Mouse (Mus musculus) heart, adult 9 months (tissue): ENCODE measurements around the gene Gpr137.
"Not testable (repeated sequence)": the region's sequence is repeated elsewhere in the genome, so short reads cannot be mapped to it uniquely, and the experiment has no call there.

Source experiments
- DNase-seq, 2 experiments: peaks; one replicate each; pipeline ENCODE4 v3.0.0; 2022; ENCODE audit warnings: low spot score in 2 of 2

Gene Gpr137

DNA sequence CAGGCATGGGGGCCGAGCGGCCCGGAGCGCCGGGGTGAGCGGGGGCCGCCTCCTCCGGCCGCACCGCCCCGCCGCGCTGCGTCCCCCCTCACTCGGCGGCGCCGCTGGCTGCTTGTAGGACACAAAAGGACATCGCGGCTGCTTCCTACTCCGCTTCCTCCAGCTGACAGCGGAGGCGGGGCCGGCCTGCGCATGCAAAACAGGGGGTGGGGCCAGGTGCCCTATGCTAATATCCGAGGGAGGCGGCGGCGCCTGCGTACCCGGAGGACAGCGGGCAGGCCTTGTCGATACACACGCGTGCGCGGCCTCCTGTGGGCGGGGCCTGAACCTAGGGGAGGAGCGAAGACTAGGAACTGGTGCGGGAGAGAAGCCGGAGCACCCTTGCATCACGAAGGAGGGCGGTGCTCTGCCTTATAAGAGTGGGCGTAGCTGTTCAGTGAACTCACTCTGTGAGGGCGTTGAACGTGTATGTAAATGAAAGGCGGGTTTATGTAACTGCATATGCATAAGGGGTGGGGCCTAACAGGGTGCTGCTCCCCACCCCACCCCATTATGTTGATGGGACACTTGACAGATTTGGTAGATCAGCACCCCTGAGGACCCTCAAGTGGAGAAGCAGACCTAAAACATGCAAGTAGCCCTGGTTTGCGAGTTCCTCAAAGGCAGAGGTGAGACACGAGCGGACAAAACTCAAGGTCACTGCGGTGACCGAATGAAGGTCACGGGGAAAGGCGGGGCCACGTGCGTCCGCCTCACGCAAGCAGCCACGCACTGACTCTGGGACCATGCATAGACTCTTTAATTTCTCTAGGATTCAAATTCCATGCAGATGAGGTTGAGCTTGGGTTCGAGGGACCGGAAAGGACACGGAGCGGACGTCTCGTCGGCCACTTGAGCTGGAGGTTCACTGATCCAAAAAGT, 20.4 kb downstream of the Gpr137 start, which contains the start of gene Esrra:
Esrra (minus strand) TSS at position 167 of the 921 bp plus-strand sequence.
- DNase-seq, result peak; percentile 100

DNA sequence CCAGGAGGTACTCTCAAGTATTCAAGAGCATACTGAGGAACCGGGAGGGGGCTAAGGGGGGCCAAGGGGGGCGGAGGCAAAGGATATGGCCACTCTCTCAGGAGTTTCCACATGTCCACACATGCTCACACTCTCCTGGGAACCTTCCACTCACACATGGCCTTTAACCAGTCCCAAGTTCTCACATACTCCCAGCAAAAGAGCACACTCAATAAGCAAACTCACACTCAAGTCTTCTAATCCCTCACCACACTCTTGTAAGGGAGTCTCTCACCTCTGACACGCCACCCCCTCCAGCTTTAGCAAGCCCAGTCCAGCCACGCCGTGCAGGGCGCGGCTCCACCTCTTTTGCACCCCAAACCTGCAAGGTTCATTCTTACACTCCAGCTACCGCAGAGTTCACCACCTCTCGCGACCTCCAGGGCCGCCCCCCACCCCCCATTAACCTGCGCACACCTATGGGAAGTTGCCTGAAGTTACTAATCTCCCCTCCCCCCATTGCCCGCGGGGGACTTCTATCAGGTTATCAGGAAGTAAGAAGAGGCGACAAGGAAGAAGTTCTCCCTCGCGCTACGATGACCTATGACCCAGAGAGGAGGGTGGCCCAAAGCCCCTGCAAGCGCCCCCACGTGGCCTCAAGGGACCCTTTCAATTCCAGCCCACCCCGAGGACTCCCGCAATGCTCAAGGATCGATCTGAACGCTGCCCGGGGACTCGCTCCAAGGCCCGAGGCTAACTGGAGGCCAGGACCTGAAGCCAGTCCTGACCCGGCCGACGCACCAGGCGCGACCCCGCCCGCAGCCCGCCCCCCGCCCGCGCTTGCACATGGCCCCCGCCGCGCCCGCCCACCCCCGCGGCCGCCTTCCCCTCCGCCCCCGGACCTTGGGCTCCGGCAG, 21.3 kb downstream of the Gpr137 start:
- DNase-seq, result peak; percentile 54 to 67

DNA sequence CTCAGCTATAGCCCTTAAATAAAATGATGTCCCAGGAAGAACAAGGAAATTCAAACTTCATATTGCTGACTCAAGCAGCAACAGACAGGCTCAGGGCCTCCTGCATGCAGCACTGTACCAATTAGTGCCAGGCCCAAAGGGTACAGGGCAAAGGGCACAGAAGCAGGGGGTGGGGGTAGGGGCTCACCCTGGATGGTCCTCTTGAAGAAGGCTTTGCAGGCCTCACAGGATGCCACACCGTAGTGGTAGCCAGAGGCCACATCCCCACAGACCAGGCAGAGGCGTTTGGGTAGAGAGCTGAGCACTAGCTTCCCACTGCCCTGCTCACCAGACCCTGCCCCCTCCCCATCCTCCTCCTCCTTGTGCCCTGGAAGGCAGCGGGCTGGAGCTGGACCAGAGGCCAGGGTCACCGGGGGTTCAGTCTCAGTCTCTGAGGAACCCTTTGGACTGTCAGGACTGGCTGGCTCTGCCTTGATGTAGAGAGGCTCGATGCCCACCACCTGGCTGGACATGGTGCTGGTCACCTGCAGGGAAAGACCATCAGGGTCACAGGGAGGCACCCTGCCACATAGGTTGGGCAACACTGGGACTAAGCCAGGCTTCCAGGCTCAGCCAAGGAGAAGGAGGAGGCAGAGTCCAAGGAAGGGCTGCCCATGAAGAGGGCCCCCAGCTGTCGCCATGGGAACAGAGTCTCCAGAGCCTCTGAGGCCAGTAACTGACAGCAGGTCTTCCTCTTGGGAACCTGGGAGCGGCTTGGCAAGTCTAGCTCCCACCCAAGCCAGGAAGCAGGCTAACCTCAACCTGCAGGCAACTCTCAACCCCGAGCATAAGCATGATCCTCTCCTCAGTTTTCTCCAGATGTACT, 22.2 kb downstream of the Gpr137 start:
- peak in 1 of 2 experiments; percentile 60 for DNase-seq

DNA sequence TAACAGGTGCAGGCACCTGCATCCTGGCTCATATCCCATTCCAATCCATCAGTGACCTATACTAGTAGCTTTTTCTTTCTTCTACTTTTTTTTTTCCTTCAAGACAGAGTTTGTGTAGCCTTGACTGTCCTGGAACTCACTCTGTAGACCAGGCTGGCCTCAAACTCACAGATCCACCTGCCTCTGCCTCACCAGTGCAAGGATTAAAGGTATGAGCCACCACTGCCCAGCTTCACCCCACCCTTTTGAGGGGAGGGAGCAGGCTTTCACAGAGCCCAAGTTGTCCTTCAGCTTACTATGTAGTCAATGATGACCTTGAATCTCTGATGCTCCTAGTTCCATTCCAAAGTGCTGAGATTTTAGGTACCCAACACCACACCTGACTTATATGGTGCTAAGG, 22.8 kb downstream of the Gpr137 start:
- no peak for DNase-seq

DNA sequence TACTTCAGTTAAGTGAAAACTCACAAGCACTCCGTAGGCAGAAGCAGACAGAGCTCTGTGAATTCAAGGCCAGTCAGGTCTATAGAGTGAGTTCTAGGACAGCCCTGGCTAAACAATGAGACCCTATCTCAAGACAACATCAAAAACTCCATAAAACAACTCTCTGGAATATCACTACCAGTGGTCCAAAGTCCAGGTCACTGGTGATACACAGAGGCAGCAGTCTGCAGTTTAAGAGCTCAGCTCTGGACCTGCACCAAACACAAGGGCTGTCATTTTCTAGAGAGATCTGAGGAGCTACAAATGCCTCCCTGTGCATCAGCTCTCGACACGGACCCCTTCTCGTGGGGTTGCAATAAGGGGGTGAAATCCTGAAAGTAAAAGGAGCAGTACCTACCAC, 24.0 kb downstream of the Gpr137 start:
- no peak for DNase-seq

DNA sequence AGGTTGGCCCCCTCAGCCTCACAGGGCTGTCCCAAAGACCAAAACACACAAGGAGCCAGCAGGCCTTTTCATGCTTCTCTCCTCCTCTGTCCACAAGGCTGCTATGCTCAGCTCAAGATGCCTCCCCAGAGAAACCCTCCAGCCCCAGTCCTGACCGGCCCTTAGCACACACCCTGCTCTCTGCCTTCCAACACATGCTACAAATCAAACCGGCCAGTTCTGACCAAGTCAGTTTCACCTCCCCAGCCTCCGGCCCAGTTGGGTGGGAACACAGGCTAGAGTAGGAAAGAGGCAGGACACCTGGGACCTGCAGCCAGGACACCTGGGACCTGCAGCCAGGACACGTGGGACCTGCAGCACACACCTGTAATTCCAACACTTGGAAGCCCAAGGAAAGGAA, 25.8 kb downstream of the Gpr137 start:
- DNase-seq, result no peak

DNA sequence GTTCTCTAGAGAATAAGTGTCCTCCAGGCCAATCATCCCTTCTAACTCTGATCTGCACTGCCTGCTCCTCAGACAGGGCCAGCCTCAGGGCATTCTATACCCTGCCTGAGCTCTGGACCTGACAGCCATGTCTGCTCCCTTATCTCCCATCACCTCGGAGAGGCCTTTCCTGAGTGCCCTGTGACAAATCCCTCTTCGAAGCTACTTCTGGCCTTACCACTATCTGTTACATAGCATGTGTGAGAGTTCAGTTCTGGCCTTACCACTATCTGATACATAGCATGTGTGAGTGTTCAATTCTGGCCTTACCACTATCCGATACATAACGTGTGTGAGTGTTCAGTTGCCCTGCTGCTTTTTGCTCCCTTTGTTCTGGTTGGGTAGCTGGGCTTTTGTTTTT, 27.0 kb downstream of the Gpr137 start:
- DNase-seq, result no peak

DNA sequence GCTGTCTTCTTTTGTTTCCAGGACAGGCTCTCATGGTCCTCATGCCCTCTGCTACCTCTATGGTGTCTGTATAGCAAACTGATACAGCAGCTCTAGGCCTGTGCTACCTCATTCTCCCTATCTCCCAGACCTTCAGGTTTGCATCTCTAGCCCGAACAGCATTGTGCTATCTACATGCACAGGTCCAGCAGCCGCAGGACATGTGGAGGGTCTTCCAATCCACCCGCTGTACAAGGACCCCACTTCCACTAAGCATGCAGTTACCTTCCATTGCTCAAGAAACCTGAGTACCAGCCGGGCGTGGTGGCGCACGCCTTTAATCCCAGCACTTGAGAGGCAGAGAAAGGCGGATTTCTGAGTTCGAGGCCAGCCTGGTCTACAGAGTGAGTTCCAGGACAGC, 27.7 kb downstream of the Gpr137 start:
- no peak for DNase-seq

DNA sequence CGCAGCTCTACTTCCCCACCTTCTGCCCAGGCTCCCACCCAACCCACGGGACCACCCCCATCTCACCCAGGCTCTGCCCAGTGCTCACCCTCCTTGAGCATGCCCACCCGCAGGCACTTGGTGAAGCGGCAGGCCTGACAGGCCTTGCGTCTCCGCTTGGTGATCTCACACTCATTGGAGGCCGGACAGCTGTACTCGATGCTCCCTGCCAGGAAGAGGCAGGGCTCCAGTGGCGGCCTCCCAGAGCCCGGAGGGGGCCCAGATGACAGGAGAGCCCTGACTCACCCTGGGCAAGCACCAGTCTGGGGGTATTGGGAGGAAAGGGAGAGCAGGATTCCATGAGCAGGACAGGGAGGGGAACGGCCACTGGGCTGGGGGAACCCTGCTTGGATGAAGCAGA, 28.3 kb downstream of the Gpr137 start:
- no peak for DNase-seq

DNA sequence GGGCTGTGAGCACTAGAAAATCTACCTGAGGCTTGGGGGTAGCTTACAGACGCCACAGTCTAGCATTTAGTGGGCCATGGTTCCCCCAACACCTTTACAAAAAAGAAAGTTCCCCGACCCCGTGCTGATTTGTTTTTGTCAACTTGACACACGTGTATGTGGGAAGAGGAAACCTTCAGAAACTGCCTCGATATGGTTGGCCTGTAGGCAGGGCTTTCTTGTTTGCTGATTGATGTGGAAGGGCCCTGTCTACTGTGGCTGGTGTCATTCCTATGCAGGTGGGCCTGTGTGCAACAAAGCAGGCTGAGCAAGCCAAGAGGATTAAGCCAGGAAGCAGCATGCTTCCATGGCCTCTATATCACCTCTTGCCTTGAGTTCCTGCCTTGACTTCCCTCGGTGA, 29.2 kb downstream of the Gpr137 start:
- no peak for DNase-seq

DNA sequence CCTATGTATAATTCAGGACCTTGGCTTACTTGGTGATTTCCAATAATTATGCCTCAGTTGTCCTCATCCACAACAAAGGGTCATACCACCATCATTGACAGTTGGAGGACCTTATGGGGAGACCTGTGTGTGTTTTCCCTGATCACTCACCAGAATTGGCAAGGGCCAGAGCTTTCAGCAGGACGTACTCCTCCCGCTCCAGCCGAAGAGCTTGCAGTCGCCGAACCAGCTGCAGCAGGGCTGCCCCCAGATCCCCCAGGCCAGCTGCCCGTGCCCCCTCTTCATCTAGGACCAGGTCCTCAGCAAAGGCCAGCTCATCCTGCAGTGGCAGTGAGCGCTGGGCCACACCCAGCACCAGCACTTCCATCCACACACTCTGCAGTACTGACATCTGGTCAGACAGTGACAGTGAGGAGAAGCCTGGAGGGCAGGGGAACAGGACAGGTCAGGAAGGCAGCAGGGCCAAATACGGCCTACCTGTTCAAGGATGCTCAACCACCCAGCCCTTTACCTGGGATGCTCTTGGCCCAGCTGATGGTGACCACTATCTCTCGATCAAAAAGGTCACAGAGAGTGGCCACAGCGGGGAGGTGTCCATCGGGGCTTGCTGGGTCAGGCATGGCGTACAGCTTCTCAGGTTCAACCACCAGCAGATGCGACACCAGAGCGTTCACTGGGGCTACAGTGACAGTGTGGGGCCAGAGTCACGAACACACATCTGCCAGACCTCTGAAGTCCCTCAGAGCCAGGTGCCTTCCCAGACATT, 29.9 kb downstream of the Gpr137 start:
- no peak for DNase-seq

DNA sequence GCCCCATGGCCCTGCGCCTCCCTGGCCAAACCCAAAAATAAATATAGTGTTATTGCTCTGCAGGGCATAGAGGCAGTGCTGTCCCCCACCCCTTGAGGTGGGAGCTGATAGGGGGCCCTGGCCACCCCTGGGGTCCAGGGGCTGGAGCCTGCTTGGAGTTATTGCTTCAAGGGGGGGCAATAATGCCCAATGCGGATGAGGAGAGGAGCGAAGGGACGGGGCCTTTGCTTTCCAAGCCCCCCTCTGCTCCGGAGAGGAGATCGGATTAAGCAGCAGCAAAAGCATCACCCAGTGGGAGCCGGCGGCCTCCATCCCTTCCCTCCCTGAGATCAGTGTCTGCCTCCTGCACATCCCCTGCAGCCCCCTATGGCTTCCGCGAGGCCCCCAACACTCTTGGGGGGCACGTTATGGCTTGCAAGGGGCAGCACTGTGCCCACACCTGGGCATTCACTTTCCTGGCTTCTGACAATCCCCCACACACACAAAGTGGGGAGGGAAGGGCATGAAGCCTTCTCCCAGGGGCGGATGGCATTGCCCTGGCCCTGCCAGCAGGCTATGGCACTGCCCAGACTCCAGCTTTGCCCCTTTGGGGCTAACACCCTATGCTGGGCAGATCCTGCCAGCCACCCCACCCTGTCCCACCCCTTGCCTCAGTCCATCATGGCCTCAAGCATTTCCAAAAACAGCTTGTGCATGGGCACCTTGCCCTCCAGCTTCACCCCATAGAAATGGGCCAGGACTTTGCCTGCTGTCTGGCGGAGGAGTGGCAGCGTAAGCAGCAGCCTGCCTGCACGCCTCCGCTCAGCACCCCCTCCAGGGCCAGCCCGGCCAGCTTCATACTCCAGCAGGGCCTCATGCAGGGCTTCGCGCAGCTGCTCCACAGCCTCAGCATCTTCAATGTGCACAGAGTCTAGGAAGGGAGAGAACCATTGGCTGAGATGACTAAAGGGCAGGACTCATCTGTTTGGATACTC, 30.9 kb downstream of the Gpr137 start:
- DNase-seq, result no peak

DNA sequence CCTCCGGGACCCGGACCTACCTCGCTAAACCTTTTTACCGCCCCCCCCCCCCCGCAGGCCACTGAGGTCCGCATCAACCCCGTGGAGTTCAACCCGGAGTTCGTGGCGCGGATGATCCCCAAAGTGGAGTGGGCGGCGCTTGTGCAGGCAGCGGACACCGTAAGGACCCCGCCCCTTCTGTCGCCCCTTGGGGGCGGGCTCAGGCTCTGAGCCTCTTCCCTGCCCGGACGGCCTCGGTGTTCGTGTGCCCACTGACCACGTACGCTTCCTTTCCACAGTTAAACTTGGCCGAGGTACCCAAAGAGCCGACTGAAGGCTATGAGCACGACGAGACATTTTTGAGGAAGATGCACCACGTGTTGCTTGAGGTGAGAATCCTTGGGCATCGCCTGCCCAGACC, 32.0 kb downstream of the Gpr137 start:
- not testable (repeated sequence) for DNase-seq

DNA sequence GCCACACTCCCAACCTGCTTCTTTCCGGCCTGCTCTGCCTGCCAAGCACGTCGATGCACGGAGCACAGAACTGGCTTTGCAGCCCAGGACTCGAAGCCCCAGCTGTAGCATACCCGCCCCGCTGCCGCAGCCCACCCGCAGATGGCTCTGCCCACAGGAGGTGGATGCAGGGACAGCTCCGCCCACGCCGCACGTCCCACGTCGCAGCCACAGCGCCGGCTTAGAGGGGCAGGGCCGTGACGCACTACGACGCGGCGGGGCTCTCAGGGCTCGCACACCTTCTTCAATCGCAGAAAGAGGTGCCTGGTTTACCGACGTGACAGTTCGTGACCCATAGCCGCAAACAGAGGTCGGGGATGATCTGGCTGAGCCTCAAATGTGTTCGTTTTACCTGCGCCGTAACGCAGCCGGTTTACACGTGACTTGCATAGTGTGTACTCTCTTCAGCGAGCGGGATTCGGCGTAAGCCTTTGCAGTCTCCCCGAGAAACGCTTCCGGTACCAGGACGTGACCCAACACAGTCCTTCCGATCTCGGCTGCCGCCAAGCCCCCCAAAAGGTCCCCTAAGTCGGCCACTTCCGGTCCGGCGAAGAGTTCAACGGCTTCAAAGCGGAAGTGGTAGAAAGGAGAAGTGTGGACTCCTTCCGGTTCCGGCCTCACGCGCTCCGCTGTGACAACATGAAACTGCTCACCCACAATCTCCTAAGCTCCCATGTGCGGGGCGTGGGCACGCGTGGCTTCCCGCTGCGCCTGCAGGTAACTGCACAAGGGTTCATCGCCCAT, 32.6 kb downstream of the Gpr137 start, which contains the start of the genes Trmt112 and Prdx5:
Trmt112 (plus strand) TSS at position 192 of the 783 bp plus-strand sequence.
Prdx5 (minus strand) TSS at position 600 of the 783 bp plus-strand sequence.
- peak; percentile 89 to 92 for DNase-seq

DNA sequence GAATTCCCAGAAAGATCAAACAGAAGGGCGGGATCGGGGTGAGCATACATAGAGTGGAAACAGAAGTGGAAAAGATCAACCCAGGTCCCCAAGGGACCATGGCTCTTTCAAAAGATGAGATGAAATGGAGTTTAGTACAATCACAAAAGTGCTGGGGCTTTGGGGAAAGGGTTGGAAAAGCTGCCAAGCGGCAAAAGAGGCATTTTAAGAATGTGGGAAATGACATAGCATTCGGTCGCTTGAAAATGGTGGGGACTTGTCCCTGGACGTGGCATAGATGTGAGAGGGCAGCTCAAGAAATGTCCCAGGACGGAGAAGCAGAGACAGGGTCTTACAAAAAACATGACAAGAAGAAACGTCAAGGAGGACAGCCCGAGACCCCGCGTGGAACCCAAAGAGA, 33.3 kb downstream of the Gpr137 start:
- no peak for DNase-seq

DNA sequence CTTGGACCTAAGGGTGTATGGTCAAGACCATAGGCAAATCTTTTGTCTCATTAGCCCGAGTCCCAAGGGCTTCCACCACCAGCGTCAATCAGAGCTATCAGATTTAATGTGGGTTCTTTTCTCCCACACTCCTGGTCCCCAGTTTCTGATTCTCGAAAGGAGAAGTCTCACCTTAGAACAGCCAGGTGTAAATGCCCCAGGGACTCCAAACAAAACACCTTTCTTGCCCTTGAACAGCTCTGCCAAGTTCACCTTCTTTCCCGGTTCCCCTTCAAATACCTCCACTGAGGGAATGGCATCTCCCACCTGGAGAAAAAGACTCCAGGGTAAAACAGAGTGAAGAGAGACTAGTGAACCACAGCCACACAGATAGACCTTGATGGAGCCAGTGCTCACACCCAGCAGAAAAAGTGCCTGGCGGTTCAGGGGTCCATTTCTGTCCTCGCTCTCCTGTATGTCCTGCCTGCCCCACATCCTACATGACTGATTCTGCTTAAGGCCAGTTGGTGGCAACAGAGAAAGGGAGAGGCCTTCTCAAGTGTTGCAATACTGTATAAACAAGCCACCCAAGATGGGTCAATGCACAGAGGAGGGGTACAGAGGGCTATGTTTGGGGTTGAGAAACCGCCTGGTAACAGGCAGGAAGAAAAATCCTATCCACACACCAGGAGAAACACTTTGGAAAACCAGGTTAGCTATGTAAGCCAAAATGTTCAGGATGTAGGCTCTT, 34.3 kb downstream of the Gpr137 start:
- DNase-seq, result no peak

DNA sequence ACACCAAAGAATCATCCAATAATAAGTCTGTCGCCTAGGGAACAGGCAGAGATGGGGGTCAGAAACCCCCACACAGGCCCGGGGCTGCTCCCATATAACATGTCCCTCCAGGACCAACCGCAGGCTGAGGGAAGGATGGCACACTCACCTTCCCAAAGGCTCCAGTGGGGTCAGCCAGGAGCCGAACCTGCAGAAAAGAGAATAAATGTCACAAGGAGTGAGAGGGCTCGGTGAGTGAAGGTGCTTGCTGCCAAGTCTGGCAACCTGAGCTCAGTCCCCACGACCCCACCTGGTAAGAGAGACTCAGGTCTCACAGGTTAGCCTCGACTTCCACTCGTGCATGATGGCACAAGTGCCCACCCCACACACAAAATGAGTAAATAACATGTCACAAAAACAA, 35.2 kb downstream of the Gpr137 start:
- DNase-seq, result no peak

DNA sequence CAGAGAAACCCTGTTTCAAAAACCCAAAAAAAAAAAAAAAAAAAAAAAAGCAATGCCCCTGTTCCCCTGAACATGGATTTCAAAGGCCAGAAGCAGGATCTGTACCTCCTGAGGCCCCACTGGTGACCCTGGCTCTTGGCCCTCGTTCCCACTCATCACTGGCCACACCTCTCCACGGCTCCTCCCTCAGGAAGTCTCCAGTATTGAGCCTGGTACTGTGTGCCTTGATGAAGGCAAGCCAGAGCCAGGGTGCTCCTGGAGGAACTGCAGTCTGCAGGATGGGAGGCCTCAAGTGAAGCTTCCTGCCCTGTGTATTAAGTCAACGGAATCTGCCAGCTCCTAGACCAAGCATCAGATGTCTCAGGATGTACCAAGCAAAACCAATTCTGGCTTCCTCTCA, 36.1 kb downstream of the Gpr137 start:
- DNase-seq, result no peak
